Mouse (Mus musculus): Measurements from ENCODE around the gene Myh6. TPM values are rescaled to one million over a fixed set of nuclear protein-coding genes. Genes with fewer than 3 reads are reported as not detected.

Myh6 gene
- polyA plus RNA-seq (2015; fragmentation: Nextera tagmentation; extraction: Ambion mirVana): 0.65 and 0.99 TPM in 2 replicates

GRCm38 (mm10) chr14:54966320-54966977 is at the start of gene Myh6:
Myh6 (minus strand) TSS chr14:54966927.
- Histone ChIP-seq H3K9ac (replicated peaks; ENCODE audit: low read depth, low read length) (no peak within 1 kb of the TSS), H3K4me1 (replicated peaks; ENCODE audit: control insufficient read depth, insufficient read depth, low read length) (no peaks in the 10 kb centered on the region), H3K9me3 (ENCODE audit: control insufficient read depth, low read length) (no peaks in the 10 kb centered on the region), H3K4me2 (ENCODE audit: low read length) (no peak within 1 kb of the TSS), H3K36me3 (ENCODE audit: control insufficient read depth, insufficient read depth) (no peaks in the 10 kb centered on the region), H3K27me3 (replicated peaks; ENCODE audit: control insufficient read depth, insufficient read depth, low read length) (no peaks in the 10 kb centered on the region), H3K4me3 (replicated peaks; ENCODE audit: low read length) (no peak within 1 kb of the TSS), H3K27ac (ENCODE audit: low read length) (no peak within 1 kb of the TSS)
- 71% methylated on average over 7 of the region's 7 CpGs for WGBS
- ATAC-seq: no peak

GRCm38 (mm10) chr14:55015767-55016111 is 49.0 kb upstream of the Myh6 start:
- H3K4me3 ChIP-seq (replicated peaks; ENCODE audit: low read length): peak overlapping the region; percentile 86
- H3K27me3 ChIP-seq (replicated peaks; ENCODE audit: control insufficient read depth, insufficient read depth, low read length): no peaks in the 10 kb centered on the region
- peak overlapping the region; percentile 70; the same call in 1 of the 2 replicates for H3K27ac ChIP-seq (ENCODE audit: low read length)
- peak overlapping the region; percentile 72 for H3K9ac ChIP-seq (replicated peaks; ENCODE audit: low read depth, low read length)
- peak overlapping the region; percentile 89 for H3K4me2 ChIP-seq (ENCODE audit: low read length)
- H3K9me3 ChIP-seq (ENCODE audit: control insufficient read depth, low read length): no peaks in the 10 kb centered on the region
- no peak for ATAC-seq
- H3K4me1 ChIP-seq (replicated peaks; ENCODE audit: control insufficient read depth, insufficient read depth, low read length): peaks cover 4% of the 10 kb centered on the region
- under 1% methylated on average over 17 of the region's 17 CpGs for WGBS
- H3K36me3 ChIP-seq (ENCODE audit: control insufficient read depth, insufficient read depth): no peaks in the 10 kb centered on the region

- H3K4me3 ChIP-seq (replicated peaks; ENCODE audit: low read length): peak within 1 kb of the TSS; percentile 86
- H3K36me3 ChIP-seq (ENCODE audit: control insufficient read depth, insufficient read depth): no peaks in the 10 kb centered on the region
- H3K9me3 ChIP-seq (ENCODE audit: control insufficient read depth, low read length): no peaks in the 10 kb centered on the region
- peak within 1 kb of the TSS; percentile 89 for H3K4me2 ChIP-seq (ENCODE audit: low read length)
- H3K27ac ChIP-seq (ENCODE audit: low read length): peak within 1 kb of the TSS; percentile 93
- peak within 1 kb of the TSS; percentile 75 for H3K9ac ChIP-seq (replicated peaks; ENCODE audit: low read depth, low read length)
- WGBS: under 1% methylated on average over 36 of the region's 36 CpGs
- ATAC-seq: peak; percentile 97
- H3K27me3 ChIP-seq (replicated peaks; ENCODE audit: control insufficient read depth, insufficient read depth, low read length): no peaks in the 10 kb centered on the region
- H3K4me1 ChIP-seq (replicated peaks; ENCODE audit: control insufficient read depth, insufficient read depth, low read length): peaks cover 4% of the 10 kb centered on the region
These were observed 48.5 kb upstream of the Myh6 start, which contains the start of gene Ngdn for GRCm38 (mm10) chr14:55014991-55015766. Ngdn (plus strand) TSS chr14:55015454.

GRCm38 (mm10) chr14:55014591-55014990 is 47.9 kb upstream of the Myh6 start:
- no peaks in the 10 kb centered on the region for H3K27me3 ChIP-seq (replicated peaks; ENCODE audit: control insufficient read depth, insufficient read depth, low read length)
- H3K36me3 ChIP-seq (ENCODE audit: control insufficient read depth, insufficient read depth): no peaks in the 10 kb centered on the region
- no peaks in the 10 kb centered on the region for H3K9me3 ChIP-seq (ENCODE audit: control insufficient read depth, low read length)
- H3K4me3 ChIP-seq (replicated peaks; ENCODE audit: low read length): peak overlapping the region; percentile 52
- ATAC-seq: peak; percentile 24
- peak overlapping the region; percentile 93 for H3K27ac ChIP-seq (ENCODE audit: low read length)
- H3K4me1 ChIP-seq (replicated peaks; ENCODE audit: control insufficient read depth, insufficient read depth, low read length): peaks cover 4% of the 10 kb centered on the region
- peak overlapping the region; percentile 58 for H3K4me2 ChIP-seq (ENCODE audit: low read length)
- H3K9ac ChIP-seq (replicated peaks; ENCODE audit: low read depth, low read length): peak overlapping the region; percentile 75
- under 1% methylated on average over 27 of the region's 27 CpGs for WGBS

- Histone ChIP-seq H3K4me1 (replicated peaks; ENCODE audit: control insufficient read depth, insufficient read depth, low read length) (peaks cover 4% of the 10 kb centered on the region), H3K27me3 (replicated peaks; ENCODE audit: control insufficient read depth, insufficient read depth, low read length) (no peaks in the 10 kb centered on the region), H3K9ac (replicated peaks; ENCODE audit: low read depth, low read length) (no peak overlapping the region), H3K27ac (ENCODE audit: low read length) (no peak overlapping the region), H3K4me2 (ENCODE audit: low read length) (no peak overlapping the region), H3K36me3 (ENCODE audit: control insufficient read depth, insufficient read depth) (no peaks in the 10 kb centered on the region), H3K4me3 (replicated peaks; ENCODE audit: low read length) (no peak overlapping the region), H3K9me3 (ENCODE audit: control insufficient read depth, low read length) (no peaks in the 10 kb centered on the region)
- no peak for ATAC-seq
- WGBS: 64% methylated on average over 4 of the region's 4 CpGs
These were observed 44.4 kb upstream of the Myh6 start for GRCm38 (mm10) chr14:55011116-55011515.

GRCm38 (mm10) chr14:55008417-55008816 is 41.7 kb upstream of the Myh6 start:
- Histone ChIP-seq H3K4me1 (replicated peaks; ENCODE audit: control insufficient read depth, insufficient read depth, low read length) (peaks cover 5% of the 10 kb centered on the region), H3K27me3 (replicated peaks; ENCODE audit: control insufficient read depth, insufficient read depth, low read length) (no peaks in the 10 kb centered on the region), H3K4me2 (ENCODE audit: low read length) (no peak overlapping the region), H3K9me3 (ENCODE audit: control insufficient read depth, low read length) (no peaks in the 10 kb centered on the region), H3K9ac (replicated peaks; ENCODE audit: low read depth, low read length) (no peak overlapping the region), H3K4me3 (replicated peaks; ENCODE audit: low read length) (no peak overlapping the region), H3K27ac (ENCODE audit: low read length) (no peak overlapping the region), H3K36me3 (ENCODE audit: control insufficient read depth, insufficient read depth) (no peaks in the 10 kb centered on the region)
- 75% methylated on average over 8 of the region's 8 CpGs for WGBS
- no peak for ATAC-seq

- no peak for ATAC-seq
- H3K27ac ChIP-seq (ENCODE audit: low read length): no peak overlapping the region
- H3K4me1 ChIP-seq (replicated peaks; ENCODE audit: control insufficient read depth, insufficient read depth, low read length): peaks cover 5% of the 10 kb centered on the region
- no peak overlapping the region for H3K4me2 ChIP-seq (ENCODE audit: low read length)
- no peaks in the 10 kb centered on the region for H3K9me3 ChIP-seq (ENCODE audit: control insufficient read depth, low read length)
- no peaks in the 10 kb centered on the region for H3K27me3 ChIP-seq (replicated peaks; ENCODE audit: control insufficient read depth, insufficient read depth, low read length)
- no peak overlapping the region for H3K9ac ChIP-seq (replicated peaks; ENCODE audit: low read depth, low read length)
- H3K36me3 ChIP-seq (ENCODE audit: control insufficient read depth, insufficient read depth): no peaks in the 10 kb centered on the region
- WGBS: 87% methylated on average over 9 of the region's 9 CpGs
- H3K4me3 ChIP-seq (replicated peaks; ENCODE audit: low read length): no peak overlapping the region
These were observed 40.6 kb upstream of the Myh6 start for GRCm38 (mm10) chr14:55007120-55007908.

- no peak for ATAC-seq
- H3K27ac ChIP-seq (ENCODE audit: low read length): no peak overlapping the region
- peaks cover 5% of the 10 kb centered on the region for H3K4me1 ChIP-seq (replicated peaks; ENCODE audit: control insufficient read depth, insufficient read depth, low read length)
- WGBS: 70% methylated on average over 3 of the region's 3 CpGs
- H3K4me3 ChIP-seq (replicated peaks; ENCODE audit: low read length): no peak overlapping the region
- H3K4me2 ChIP-seq (ENCODE audit: low read length): no peak overlapping the region
- H3K9me3 ChIP-seq (ENCODE audit: control insufficient read depth, low read length): no peaks in the 10 kb centered on the region
- no peaks in the 10 kb centered on the region for H3K36me3 ChIP-seq (ENCODE audit: control insufficient read depth, insufficient read depth)
- no peaks in the 10 kb centered on the region for H3K27me3 ChIP-seq (replicated peaks; ENCODE audit: control insufficient read depth, insufficient read depth, low read length)
- no peak overlapping the region for H3K9ac ChIP-seq (replicated peaks; ENCODE audit: low read depth, low read length)
These were observed 39.8 kb upstream of the Myh6 start for GRCm38 (mm10) chr14:55006541-55006940.

GRCm38 (mm10) chr14:55005967-55006366 is 39.2 kb upstream of the Myh6 start:
- Histone ChIP-seq H3K4me3 (replicated peaks; ENCODE audit: low read length) (no peak overlapping the region), H3K9ac (replicated peaks; ENCODE audit: low read depth, low read length) (no peak overlapping the region), H3K9me3 (ENCODE audit: control insufficient read depth, low read length) (no peaks in the 10 kb centered on the region), H3K36me3 (ENCODE audit: control insufficient read depth, insufficient read depth) (no peaks in the 10 kb centered on the region), H3K4me2 (ENCODE audit: low read length) (no peak overlapping the region), H3K27ac (ENCODE audit: low read length) (no peak overlapping the region), H3K4me1 (replicated peaks; ENCODE audit: control insufficient read depth, insufficient read depth, low read length) (peaks cover 5% of the 10 kb centered on the region), H3K27me3 (replicated peaks; ENCODE audit: control insufficient read depth, insufficient read depth, low read length) (no peaks in the 10 kb centered on the region)
- no peak for ATAC-seq
- WGBS: 72% methylated on average over 8 of the region's 8 CpGs

Measured in forebrain, embryonic 16.5 days (tissue).